Mouse (Mus musculus) ZHBTc4 (cell line): ENCODE measurements around the gene Dio1.

ENCODE experiments used
- DNase-seq: peaks from one replicate; pipeline ENCODE4 v3.0.0-alpha.2; 2011; ENCODE audit warnings: low read depth, low spot score

Dio1 gene

GRCm38 (mm10) chr4:107247110-107247509 is 59.9 kb downstream of the Dio1 start:
- DNase-seq = no peak

DNA sequence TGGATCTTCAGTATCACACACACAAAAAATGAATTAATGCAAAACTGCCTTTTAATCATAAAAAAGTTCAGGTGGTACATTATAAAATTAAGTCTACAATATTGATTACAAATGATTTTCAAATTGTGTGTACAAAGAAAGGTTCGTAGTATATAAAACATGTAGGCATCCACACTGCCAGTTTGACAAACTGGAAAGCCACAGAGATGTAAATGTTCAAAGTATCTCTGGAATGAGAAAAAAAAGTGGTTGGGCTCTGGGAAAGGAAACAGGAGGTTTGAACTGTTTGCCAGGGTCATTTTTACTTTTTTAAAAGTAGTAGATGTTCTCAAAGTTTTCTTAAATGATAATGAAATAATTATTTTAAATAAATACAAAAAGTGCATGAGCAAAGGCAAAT is 60.9 kb downstream of the Dio1 start:
- DNase-seq = no peak

DNA sequence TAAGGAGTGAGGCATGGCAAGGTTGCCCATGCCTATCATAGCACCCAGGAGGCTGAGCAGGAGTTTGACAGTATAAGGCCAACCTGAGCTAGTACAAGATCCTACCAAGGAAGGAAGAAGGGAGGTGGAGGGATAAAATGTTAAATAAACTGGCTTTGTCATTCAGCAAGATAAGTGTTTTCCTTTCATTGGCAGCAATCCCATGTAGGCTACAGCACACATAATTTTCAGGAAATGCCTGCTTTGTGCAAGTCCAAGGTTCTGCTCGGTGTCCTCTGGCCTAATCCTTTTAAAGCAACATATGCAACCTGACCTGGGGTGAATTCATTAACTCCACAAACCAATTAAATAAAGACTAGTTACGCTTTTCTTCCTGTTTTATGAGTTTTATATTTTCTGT is 61.6 kb downstream of the Dio1 start:
- no peak for DNase-seq

DNA sequence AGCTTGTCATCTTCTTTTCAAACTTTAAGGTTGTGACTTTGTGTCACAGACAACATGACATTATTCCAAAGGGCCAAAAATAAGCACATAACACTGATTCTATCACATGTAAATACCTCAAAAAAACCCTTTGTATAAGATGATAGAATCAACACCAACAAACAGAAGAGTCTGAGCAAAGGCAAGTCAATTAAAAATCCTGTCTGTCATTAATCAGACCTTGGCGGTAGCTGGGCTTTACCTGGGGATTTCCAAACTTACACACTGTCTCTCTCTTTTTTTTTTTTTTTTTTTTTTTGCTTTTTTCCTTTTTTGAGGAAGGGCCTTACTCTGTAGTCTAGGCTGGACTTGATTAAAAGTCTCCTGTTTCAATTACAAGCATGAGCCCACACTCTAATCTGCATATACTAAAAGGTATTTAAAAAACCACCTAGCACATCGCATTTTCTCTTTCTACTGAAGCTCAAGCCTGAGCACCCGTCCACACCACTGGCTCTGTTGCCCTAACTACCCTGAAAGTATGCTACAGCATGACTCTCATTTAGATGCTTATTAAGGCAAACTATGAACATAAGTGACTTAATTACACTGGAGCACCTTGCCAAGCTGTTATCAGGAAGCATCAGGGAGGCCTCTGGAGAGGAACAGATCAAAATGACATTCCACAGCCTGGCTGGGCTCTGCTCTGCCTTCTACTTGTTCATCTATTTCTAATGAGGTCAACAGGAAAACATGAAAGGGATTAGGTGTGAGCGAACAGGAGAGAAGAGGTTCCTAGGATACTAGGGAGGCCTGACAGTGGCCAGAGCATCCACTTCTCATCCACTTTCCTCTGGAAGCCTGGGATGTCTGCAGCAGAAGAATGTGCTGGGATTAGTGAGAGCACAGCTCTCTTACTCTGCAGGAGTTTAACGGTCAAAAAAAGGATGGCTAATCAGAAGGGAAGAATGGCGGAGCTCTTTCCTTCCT is 63.3 kb downstream of the Dio1 start:
- DNase-seq = no peak
